Mouse (Mus musculus) stomach, postnatal 0 days (tissue): ENCODE results near the gene Xpo5. TPM values are rescaled to one million over a fixed set of nuclear protein-coding genes. Genes with fewer than 3 reads are reported as not detected.

Experiments
- ATAC-seq: fragments of 200-750 bp; cut with Nextera tagmentation; 2 replicates; pipeline ENCODE4 v1.8.0; 2017; ENCODE audit not compliant: low FRiP score, low TSS enrichment
- DNase-seq: peaks from one replicate; pipeline ENCODE4 v3.0.0-alpha.2; 2016; ENCODE audit warnings: low spot score
- H3K27ac ChIP-seq: fragments of 300-500 bp; sonication (generic); replicated peaks from 2 replicates; pipeline ENCODE4 v1.5.1; 2014; ENCODE audit warnings: mild to moderate bottlenecking, control low read depth
- H3K27me3 ChIP-seq: fragments of 300-500 bp; sonication (generic); 2 replicates; pipeline ENCODE4 v1.6.1; 2014; ENCODE audit warnings: low read length; ENCODE audit not compliant: control insufficient read depth, insufficient read depth
- H3K36me3 ChIP-seq: fragments of 300-500 bp; sonication (generic); 2 replicates; pipeline ENCODE4 v1.6.1; 2014; ENCODE audit warnings: low read length, mixed read lengths; ENCODE audit not compliant: control insufficient read depth, insufficient read depth
- H3K4me1 ChIP-seq: fragments of 300-500 bp; sonication (generic); replicated peaks from 2 replicates; pipeline ENCODE4 v1.6.1; 2014; ENCODE audit warnings: antibody characterized with exemption; ENCODE audit not compliant: control insufficient read depth, insufficient read depth
- H3K4me2 ChIP-seq: fragments of 300-500 bp; sonication (generic); replicated peaks from 2 replicates; pipeline ENCODE4 v1.6.1; 2014; ENCODE audit warnings: low read depth, mild to moderate bottlenecking, control low read depth, moderate library complexity
- H3K4me3 ChIP-seq: fragments of 300-500 bp; sonication (generic); 2 replicates; pipeline ENCODE4 v1.5.1; 2014; ENCODE audit warnings: low read depth, low read length, control low read depth
- H3K9ac ChIP-seq: fragments of 300-500 bp; sonication (generic); 2 replicates; pipeline ENCODE4 v1.6.1; 2014; ENCODE audit warnings: mild to moderate bottlenecking, low read length, control low read depth, mixed read lengths
- H3K9me3 ChIP-seq: fragments of 300-500 bp; sonication (generic); 2 replicates; pipeline ENCODE4 v1.6.1; 2016; ENCODE audit warnings: low read length; ENCODE audit not compliant: control insufficient read depth
- CTCF ChIP-seq: IDR thresholded peaks from 2 replicates; pipeline ENCODE4 v1.5.1; 2016; ENCODE audit warnings: antibody characterized with exemption, low read depth, mild to moderate bottlenecking, moderate library complexity
- EP300 ChIP-seq: optimal IDR thresholded peaks from 2 replicates; pipeline ENCODE3; 2016; ENCODE audit warnings: antibody characterized with exemption
- WGBS: fragments of 180-500 bp; shearing (Covaris S2); extraction: QIAGEN DNeasy Blood & Tissue Kit; methylation state at CpG from one replicate; pipeline ENCODE4 v1.1.7; 2014; 5-methylcytosine and 5-hydroxymethylcytosine counted together
- polyA plus RNA-seq: library from polyadenylated mRNA; unstranded; fragments of >200 nt; fragmentation: Nextera tagmentation; extraction: Ambion mirVana; gene quantifications from 2 replicates; pipeline ENCODE4 v1.2.1, GENCODE M21; 2015

The Xpo5 gene
- polyA plus RNA-seq, 1 experiment from 2014 or later: 11.5 TPM

GRCm38 (mm10) chr17:46243624-46244023 is 41.0 kb downstream of the Xpo5 start:
- H3K27ac ChIP-seq: peak overlapping the region; percentile 83
- TF ChIP-seq EP300 (no peak), CTCF (no peak)
- 59% methylated on average over 2 of the region's 2 CpGs for WGBS

GRCm38 (mm10) chr17:46244579-46244978 is 42.0 kb downstream of the Xpo5 start:
- peaks cover 9% of the 10 kb centered on the region; the same call in 1 of the 2 replicates for H3K4me1 ChIP-seq
- TF ChIP-seq EP300 (no peak), CTCF (no peak)
- ATAC-seq (no peak), DNase-seq (no peak)
- H3K4me3 ChIP-seq: no peak overlapping the region
- WGBS: 59% methylated on average over 10 of the region's 10 CpGs
- peaks cover 35% of the 10 kb centered on the region; the same call in 1 of the 2 replicates for H3K36me3 ChIP-seq
- H3K27ac ChIP-seq: 0 out of 2 replicates have a peak overlapping the region, but pooled peaks have one; percentile 83
- H3K4me2 ChIP-seq: no peak overlapping the region
- H3K9me3 ChIP-seq: no peaks in the 10 kb centered on the region
- no peaks in the 10 kb centered on the region for H3K27me3 ChIP-seq
- H3K9ac ChIP-seq: no peak overlapping the region

More at GRCm38 (mm10) chr17:46243624-46244023, 41.0 kb downstream of the Xpo5 start:
- no peak for DNase-seq
- Histone ChIP-seq H3K9ac (no peak overlapping the region), H3K27me3 (no peaks in the 10 kb centered on the region), H3K4me3 (no peak overlapping the region), H3K4me1 (peaks cover 5% of the 10 kb centered on the region; the same call in 1 of the 2 replicates), H3K36me3 (peaks cover 36% of the 10 kb centered on the region; the same call in 1 of the 2 replicates), H3K4me2 (no peak overlapping the region), H3K9me3 (no peaks in the 10 kb centered on the region)
- no peak for ATAC-seq

GRCm38 (mm10) chr17:46247512-46248188 is 45.1 kb downstream of the Xpo5 start, which contains the start of the genes Polr1c and Yipf3:
TSS of gene Polr1c (minus strand) at chr17:46248054.
TSS of gene Yipf3 (plus strand) at chr17:46248080.
- TF ChIP-seq EP300: peak; percentile 97
- TF ChIP-seq CTCF: no peak
- Histone ChIP-seq H3K4me1 (peaks cover 9% of the 10 kb centered on the region; the same call in 1 of the 2 replicates), H3K9ac (peak within 1 kb of the TSS; percentile 97), H3K36me3 (peaks cover 33% of the 10 kb centered on the region), H3K4me2 (peak within 1 kb of the TSS; percentile 83), H3K4me3 (peak within 1 kb of the TSS; percentile 92), H3K27ac (peak within 1 kb of the TSS; percentile 93), H3K9me3 (no peaks in the 10 kb centered on the region), H3K27me3 (no peaks in the 10 kb centered on the region)
- WGBS: under 1% methylated on average over 53 of the region's 53 CpGs
- ATAC-seq (peak; percentile 90), DNase-seq (peak; percentile 98)

GRCm38 (mm10) chr17:46248189-46248522 is 45.6 kb downstream of the Xpo5 start:
- Histone ChIP-seq H3K27ac (peak overlapping the region; percentile 93), H3K4me2 (peak overlapping the region; percentile 83), H3K36me3 (peaks cover 33% of the 10 kb centered on the region), H3K9ac (peak overlapping the region; percentile 97), H3K9me3 (no peaks in the 10 kb centered on the region), H3K27me3 (no peaks in the 10 kb centered on the region), H3K4me1 (peaks cover 9% of the 10 kb centered on the region; the same call in 1 of the 2 replicates), H3K4me3 (peak overlapping the region; percentile 92)
- ATAC-seq: no peak
- TF ChIP-seq EP300: peak; percentile 72
- no peak for TF ChIP-seq CTCF
- WGBS: under 1% methylated on average over 37 of the region's 37 CpGs
- no peak for DNase-seq

- H3K4me1 ChIP-seq: peaks cover 9% of the 10 kb centered on the region; the same call in 1 of the 2 replicates
- peaks cover 16% of the 10 kb centered on the region for H3K36me3 ChIP-seq
- no peak overlapping the region for H3K4me2 ChIP-seq
- H3K4me3 ChIP-seq: no peak overlapping the region
- WGBS: 67% methylated on average over 7 of the region's 7 CpGs
- ATAC-seq: no peak
- no peak overlapping the region for H3K9ac ChIP-seq
- DNase-seq: peak; percentile 40
- H3K9me3 ChIP-seq: no peaks in the 10 kb centered on the region
- TF ChIP-seq CTCF (peak; percentile 46; the same call in 1 of the 2 replicates), EP300 (no peak)
- H3K27ac ChIP-seq: no peak overlapping the region
- H3K27me3 ChIP-seq: no peaks in the 10 kb centered on the region
These were observed 48.6 kb downstream of the Xpo5 start for GRCm38 (mm10) chr17:46251174-46251573.
